Mouse (Mus musculus): Measurements from ENCODE around the gene Slc37a2.
"Not testable (repeated sequence)": the region's sequence is repeated elsewhere in the genome, so short reads cannot be mapped to it uniquely, and the experiment has no call there.

Slc37a2 gene

GRCm38 (mm10) chr9:37255149-37255888 is at the start of gene Slc37a2:
Gene Slc37a2, minus strand, starts transcription at chr9:37255738.
- peak; percentile 60 to 69 for DNase-seq (ENCODE audit: low spot score in 2 of 2)

GRCm38 (mm10) chr9:37301720-37302119 is 46.2 kb upstream of the Slc37a2 start:
- DNase-seq (ENCODE audit: low spot score in 2 of 2) = no peak

- DNase-seq (ENCODE audit: low spot score in 2 of 2) = not testable (repeated sequence)
These were observed 45.0 kb upstream of the Slc37a2 start for GRCm38 (mm10) chr9:37300501-37300900.

GRCm38 (mm10) chr9:37295586-37295985 is 40.0 kb upstream of the Slc37a2 start:
- no peak for DNase-seq (ENCODE audit: low spot score in 2 of 2)

- DNase-seq (ENCODE audit: low spot score in 2 of 2) = no peak
These were observed 11.1 kb upstream of the Slc37a2 start for GRCm38 (mm10) chr9:37266622-37267021.

GRCm38 (mm10) chr9:37255889-37256225 is 319 bp upstream of the Slc37a2 start:
- peak in 1 of 2 experiments; percentile 40 for DNase-seq (ENCODE audit: low spot score in 2 of 2)

GRCm38 (mm10) chr9:37254531-37255110 is 917 bp downstream of the Slc37a2 start:
- DNase-seq (ENCODE audit: low spot score in 2 of 2) = no peak

GRCm38 (mm10) chr9:37250631-37251030 is 4.9 kb downstream of the Slc37a2 start:
- DNase-seq (ENCODE audit: low spot score in 2 of 2) = no peak

GRCm38 (mm10) chr9:37249976-37250375 is 5.6 kb downstream of the Slc37a2 start:
- no peak for DNase-seq (ENCODE audit: low spot score in 2 of 2)

- no peak for DNase-seq (ENCODE audit: low spot score in 2 of 2)
These were observed 7.1 kb downstream of the Slc37a2 start for GRCm38 (mm10) chr9:37248381-37248906.

GRCm38 (mm10) chr9:37247429-37247828 is 8.1 kb downstream of the Slc37a2 start:
- DNase-seq (ENCODE audit: low spot score in 2 of 2) = no peak

- DNase-seq (ENCODE audit: low spot score in 2 of 2) = no peak
These were observed 9.7 kb downstream of the Slc37a2 start for GRCm38 (mm10) chr9:37245810-37246209.

GRCm38 (mm10) chr9:37245404-37245803 is 10.1 kb downstream of the Slc37a2 start:
- no peak for DNase-seq (ENCODE audit: low spot score in 2 of 2)

GRCm38 (mm10) chr9:37244600-37244999 is 10.9 kb downstream of the Slc37a2 start:
- no peak for DNase-seq (ENCODE audit: low spot score in 2 of 2)

- no peak for DNase-seq (ENCODE audit: low spot score in 2 of 2)
These were observed 12.8 kb downstream of the Slc37a2 start for GRCm38 (mm10) chr9:37242764-37243163.

GRCm38 (mm10) chr9:37235951-37236737 is 19.4 kb downstream of the Slc37a2 start:
- DNase-seq (ENCODE audit: low spot score in 2 of 2) = peak; percentile 35

- DNase-seq (ENCODE audit: low spot score in 2 of 2) = no peak
These were observed 23.0 kb downstream of the Slc37a2 start for GRCm38 (mm10) chr9:37232201-37233195.

- DNase-seq (ENCODE audit: low spot score in 2 of 2) = no peak
These were observed 24.9 kb downstream of the Slc37a2 start for GRCm38 (mm10) chr9:37230486-37231195.

- peak; percentile 33 to 57 for DNase-seq (ENCODE audit: low spot score in 2 of 2)
These were observed 25.6 kb downstream of the Slc37a2 start for GRCm38 (mm10) chr9:37229880-37230325.

- no peak for DNase-seq (ENCODE audit: low spot score in 2 of 2)
These were observed 30.0 kb downstream of the Slc37a2 start for GRCm38 (mm10) chr9:37225581-37225980.

Measured in urinary bladder, adult 18-20 months (tissue).